Mouse (Mus musculus): ENCODE measurements around the gene Il1r2. TPM values are rescaled to one million over a fixed set of nuclear protein-coding genes. Genes with fewer than 3 reads are reported as not detected.

The Il1r2 gene
- polyA plus RNA-seq, 1 experiment from 2014 or later, result 0.36 TPM

DNA sequence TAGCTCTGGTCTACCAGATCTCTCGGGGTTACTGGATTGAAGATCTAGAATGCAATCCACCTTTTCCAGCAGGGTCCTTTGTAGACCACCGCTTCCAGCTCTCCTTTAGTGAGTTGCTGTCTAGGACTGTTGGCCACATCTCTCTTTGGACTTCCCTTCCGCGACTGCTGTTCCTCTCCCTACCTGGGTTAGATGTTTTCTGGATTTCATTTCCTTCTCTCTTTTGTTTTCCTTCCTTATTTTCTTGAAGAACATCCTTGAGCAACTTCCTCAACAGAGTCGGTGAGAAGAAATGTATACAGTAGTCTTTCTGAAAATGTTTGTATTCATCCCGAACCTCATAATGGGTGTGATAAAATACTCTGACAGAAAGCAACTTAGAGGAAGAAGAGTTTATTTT, 36.0 kb upstream of the Il1r2 start:
- no peaks in the 10 kb centered on the region for H3K27me3 ChIP-seq
- no peaks in the 10 kb centered on the region for H3K36me3 ChIP-seq
- no peak overlapping the region for H3K27ac ChIP-seq
- H3K4me3 ChIP-seq, result no peak overlapping the region
- ATAC-seq (ENCODE audit: low FRiP score), result no peak
- no peaks in the 10 kb centered on the region for H3K4me1 ChIP-seq (replicated peaks)
- H3K4me2 ChIP-seq, result no peak overlapping the region
- H3K9me3 ChIP-seq, result no peaks in the 10 kb centered on the region
- H3K9ac ChIP-seq, result no peak overlapping the region
- 95% methylated on average over 6 of the region's 6 CpGs for WGBS

DNA sequence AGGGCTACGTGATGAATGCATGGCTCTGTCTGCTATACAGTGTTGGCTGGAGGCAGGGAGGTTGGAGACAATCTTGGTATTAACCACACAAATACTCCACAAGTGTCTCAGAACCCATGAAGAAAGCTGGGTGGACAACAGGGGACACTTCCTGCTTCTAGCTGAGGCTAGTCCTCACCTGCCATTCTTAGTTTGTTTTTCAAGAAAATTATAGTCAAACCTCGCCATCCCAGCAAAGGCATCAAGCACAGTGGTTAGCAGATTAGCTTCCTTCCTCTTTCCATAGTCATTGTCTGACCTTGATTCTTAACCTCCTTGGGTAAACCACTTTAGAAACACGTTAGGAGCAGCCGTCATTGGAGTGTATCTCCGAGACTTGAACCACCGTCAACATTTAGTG, 28.2 kb upstream of the Il1r2 start:
- ATAC-seq (ENCODE audit: low FRiP score), result no peak
- Histone ChIP-seq H3K4me2 (no peak overlapping the region), H3K9me3 (no peaks in the 10 kb centered on the region), H3K27ac (no peak overlapping the region), H3K4me1 (replicated peaks) (no peaks in the 10 kb centered on the region), H3K27me3 (no peaks in the 10 kb centered on the region), H3K9ac (no peak overlapping the region), H3K36me3 (no peaks in the 10 kb centered on the region), H3K4me3 (no peak overlapping the region)
- WGBS, result 90% methylated on average over 6 of the region's 6 CpGs

GRCm38 (mm10) chr1:40046600-40046999, 27.3 kb upstream of the Il1r2 start:
- no peaks in the 10 kb centered on the region for H3K9me3 ChIP-seq
- no peak overlapping the region for H3K27ac ChIP-seq
- H3K27me3 ChIP-seq, result no peaks in the 10 kb centered on the region
- no peak overlapping the region for H3K4me2 ChIP-seq
- no peaks in the 10 kb centered on the region for H3K36me3 ChIP-seq
- H3K9ac ChIP-seq, result no peak overlapping the region
- ATAC-seq (ENCODE audit: low FRiP score), result no peak
- WGBS, result 86% methylated on average over 5 of the region's 5 CpGs
- no peak overlapping the region for H3K4me3 ChIP-seq
- H3K4me1 ChIP-seq (replicated peaks), result no peaks in the 10 kb centered on the region

DNA sequence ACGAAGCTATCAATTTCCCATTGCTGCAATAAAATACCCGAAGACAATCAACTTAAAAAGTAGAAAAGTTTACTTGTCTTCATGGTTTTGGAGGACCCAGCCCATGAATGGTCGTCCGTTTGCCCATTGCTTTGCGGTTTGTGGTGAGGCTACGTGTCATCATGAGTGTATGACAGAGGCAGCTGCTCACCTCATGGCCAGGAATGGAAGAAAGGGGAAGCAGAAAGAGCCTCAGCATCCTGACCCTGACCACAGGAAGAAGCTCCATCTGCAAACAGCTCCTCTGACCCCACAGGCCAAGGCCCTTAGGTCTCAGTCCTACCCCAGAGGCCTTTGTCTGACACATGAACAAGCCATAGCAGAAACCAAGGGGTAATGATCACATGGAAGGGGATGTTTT, 22.7 kb upstream of the Il1r2 start:
- no peaks in the 10 kb centered on the region for H3K36me3 ChIP-seq
- no peaks in the 10 kb centered on the region for H3K4me1 ChIP-seq (replicated peaks)
- H3K27me3 ChIP-seq, result no peaks in the 10 kb centered on the region
- WGBS, result 95% methylated on average over 6 of the region's 6 CpGs
- H3K4me2 ChIP-seq, result no peak overlapping the region
- no peak overlapping the region for H3K27ac ChIP-seq
- no peaks in the 10 kb centered on the region for H3K9me3 ChIP-seq
- H3K4me3 ChIP-seq, result no peak overlapping the region
- H3K9ac ChIP-seq, result no peak overlapping the region
- ATAC-seq (ENCODE audit: low FRiP score), result no peak

GRCm38 (mm10) chr1:40052156-40052555, 21.7 kb upstream of the Il1r2 start:
- H3K27ac ChIP-seq, result no peak overlapping the region
- H3K4me1 ChIP-seq (replicated peaks), result no peaks in the 10 kb centered on the region
- ATAC-seq (ENCODE audit: low FRiP score), result no peak
- H3K36me3 ChIP-seq, result no peaks in the 10 kb centered on the region
- WGBS, result 71% methylated on average over 8 of the region's 8 CpGs
- no peak overlapping the region for H3K4me2 ChIP-seq
- H3K9ac ChIP-seq, result no peak overlapping the region
- H3K9me3 ChIP-seq, result no peaks in the 10 kb centered on the region
- no peak overlapping the region for H3K4me3 ChIP-seq
- no peaks in the 10 kb centered on the region for H3K27me3 ChIP-seq

DNA sequence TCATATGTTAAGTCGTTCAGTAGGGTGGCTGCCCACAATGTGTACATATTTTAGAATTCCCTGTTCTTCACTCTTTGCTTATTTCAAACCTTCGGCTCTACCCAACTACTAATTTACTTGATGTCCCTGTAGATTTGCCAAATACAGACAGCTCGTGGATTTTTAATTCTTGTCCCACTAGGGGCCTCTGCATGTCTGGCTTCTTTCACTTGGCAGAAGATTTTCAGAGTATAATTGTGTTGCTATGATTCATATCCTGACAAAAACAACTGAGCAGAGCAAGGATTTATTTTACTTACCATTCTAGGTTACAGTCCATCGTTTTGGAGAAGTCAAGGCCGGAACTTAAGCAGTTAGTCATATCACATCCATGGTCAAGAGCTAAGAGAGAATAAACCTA, 20.8 kb upstream of the Il1r2 start:
- Histone ChIP-seq H3K27me3 (no peaks in the 10 kb centered on the region), H3K4me3 (no peak overlapping the region), H3K9ac (no peak overlapping the region), H3K27ac (no peak overlapping the region), H3K4me1 (replicated peaks) (no peaks in the 10 kb centered on the region), H3K9me3 (no peaks in the 10 kb centered on the region), H3K4me2 (no peak overlapping the region), H3K36me3 (no peaks in the 10 kb centered on the region)
- ATAC-seq (ENCODE audit: low FRiP score), result no peak
- 84% methylated on average over 5 of the region's 5 CpGs for WGBS

- H3K9ac ChIP-seq, result no peak overlapping the region
- H3K27ac ChIP-seq, result no peak overlapping the region
- no peak overlapping the region for H3K4me3 ChIP-seq
- no peak for ATAC-seq (ENCODE audit: low FRiP score)
- no peaks in the 10 kb centered on the region; the same call in 1 of the 2 replicates for H3K4me1 ChIP-seq (replicated peaks)
- H3K36me3 ChIP-seq, result no peaks in the 10 kb centered on the region
- WGBS, result 77% methylated on average over 7 of the region's 7 CpGs
- H3K4me2 ChIP-seq, result no peak overlapping the region
- H3K9me3 ChIP-seq, result no peaks in the 10 kb centered on the region
- no peaks in the 10 kb centered on the region for H3K27me3 ChIP-seq
Measured at GRCm38 (mm10) chr1:40055051-40055450, 18.8 kb upstream of the Il1r2 start.

DNA sequence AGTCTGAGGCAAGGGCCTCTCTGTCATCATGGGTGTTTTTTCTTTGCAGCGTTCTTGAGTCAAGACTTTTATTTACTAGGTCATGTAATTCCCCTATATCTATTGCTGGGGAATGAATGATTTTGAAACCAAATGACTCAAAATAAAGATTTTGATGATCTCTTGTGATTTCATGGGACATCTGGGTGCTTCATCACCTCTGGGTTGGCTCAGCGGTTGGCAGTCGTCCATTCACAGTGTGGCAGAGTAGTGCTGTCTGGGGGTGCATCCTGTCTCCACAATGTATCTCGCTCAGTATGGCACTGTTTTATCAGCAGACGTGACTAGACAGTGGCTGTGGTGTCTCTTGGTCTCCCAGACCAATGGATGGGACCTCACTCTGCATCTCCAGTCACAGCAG, 17.9 kb upstream of the Il1r2 start:
- H3K4me2 ChIP-seq, result no peak overlapping the region
- 92% methylated on average over 5 of the region's 5 CpGs for WGBS
- H3K27me3 ChIP-seq, result no peaks in the 10 kb centered on the region
- no peaks in the 10 kb centered on the region for H3K36me3 ChIP-seq
- no peak overlapping the region for H3K9ac ChIP-seq
- no peak for ATAC-seq (ENCODE audit: low FRiP score)
- no peak overlapping the region for H3K27ac ChIP-seq
- H3K9me3 ChIP-seq, result no peaks in the 10 kb centered on the region
- H3K4me1 ChIP-seq (replicated peaks), result no peaks in the 10 kb centered on the region; the same call in 1 of the 2 replicates
- no peak overlapping the region for H3K4me3 ChIP-seq

GRCm38 (mm10) chr1:40057351-40057750, 16.5 kb upstream of the Il1r2 start:
- Histone ChIP-seq H3K4me1 (replicated peaks) (no peaks in the 10 kb centered on the region; the same call in 1 of the 2 replicates), H3K27me3 (no peaks in the 10 kb centered on the region), H3K9me3 (no peaks in the 10 kb centered on the region), H3K4me2 (no peak overlapping the region), H3K27ac (no peak overlapping the region), H3K36me3 (no peaks in the 10 kb centered on the region), H3K4me3 (no peak overlapping the region), H3K9ac (no peak overlapping the region)
- 84% methylated on average over 5 of the region's 5 CpGs for WGBS
- ATAC-seq (ENCODE audit: low FRiP score), result no peak

DNA sequence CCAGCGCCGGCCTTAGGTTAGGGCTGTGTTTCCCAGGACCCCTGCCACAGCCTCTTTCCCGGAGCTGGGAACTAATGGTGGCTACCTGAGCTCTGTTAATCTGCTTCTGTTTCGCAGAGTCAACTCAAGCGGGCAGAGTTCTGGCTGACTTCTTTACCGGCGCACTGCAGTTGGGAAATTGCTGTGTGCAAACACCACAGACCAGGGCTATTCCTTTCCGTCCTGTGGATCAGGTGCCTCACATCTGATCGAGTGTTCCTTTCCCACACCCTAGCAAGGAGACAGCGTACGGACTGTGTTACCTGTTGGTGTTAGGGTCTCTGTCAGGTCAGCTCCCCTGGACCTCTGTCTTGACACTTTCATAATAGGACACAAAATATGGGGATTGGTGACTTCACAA, 15.9 kb upstream of the Il1r2 start:
- no peaks in the 10 kb centered on the region for H3K36me3 ChIP-seq

GRCm38 (mm10) chr1:40059122-40059774, 14.6 kb upstream of the Il1r2 start:
- Histone ChIP-seq H3K36me3 (no peaks in the 10 kb centered on the region), H3K4me2 (no peak overlapping the region), H3K4me1 (replicated peaks) (no peaks in the 10 kb centered on the region; the same call in 1 of the 2 replicates), H3K9ac (no peak overlapping the region), H3K27me3 (no peaks in the 10 kb centered on the region), H3K9me3 (no peaks in the 10 kb centered on the region), H3K27ac (no peak overlapping the region), H3K4me3 (no peak overlapping the region)
- 84% methylated on average over 4 of the region's 4 CpGs for WGBS
- ATAC-seq (ENCODE audit: low FRiP score), result no peak

More for the DNA sequence above, 15.9 kb upstream of the Il1r2 start:
- no peaks in the 10 kb centered on the region for H3K27me3 ChIP-seq
- H3K27ac ChIP-seq, result no peak overlapping the region
- no peaks in the 10 kb centered on the region for H3K9me3 ChIP-seq
- H3K4me2 ChIP-seq, result no peak overlapping the region
- no peaks in the 10 kb centered on the region; the same call in 1 of the 2 replicates for H3K4me1 ChIP-seq (replicated peaks)
- H3K4me3 ChIP-seq, result no peak overlapping the region
- 66% methylated on average over 11 of the region's 11 CpGs for WGBS
- ATAC-seq (ENCODE audit: low FRiP score), result no peak
- H3K9ac ChIP-seq, result no peak overlapping the region

DNA sequence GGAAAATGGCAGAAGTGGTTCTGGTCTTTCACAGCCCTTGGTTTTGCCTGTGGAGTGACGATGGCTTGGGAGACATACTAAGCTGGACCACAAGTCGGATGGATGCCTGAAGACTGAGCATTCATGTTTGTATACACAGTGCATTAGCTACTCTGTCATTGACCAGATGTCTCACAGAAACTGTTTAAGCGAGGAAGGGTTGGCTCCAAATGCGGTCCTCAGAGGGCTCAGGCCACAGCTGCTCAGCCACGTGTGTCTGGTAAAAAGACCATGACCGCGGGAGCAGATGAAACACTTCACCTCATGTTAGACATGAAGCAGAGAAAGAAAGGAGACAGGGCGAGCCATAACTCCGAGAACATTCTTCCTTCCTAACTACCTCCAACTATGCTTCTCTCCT, 12.5 kb upstream of the Il1r2 start:
- no peaks in the 10 kb centered on the region; the same call in 1 of the 2 replicates for H3K4me1 ChIP-seq (replicated peaks)
- H3K4me3 ChIP-seq, result no peak overlapping the region
- no peaks in the 10 kb centered on the region for H3K9me3 ChIP-seq
- no peaks in the 10 kb centered on the region for H3K36me3 ChIP-seq
- ATAC-seq (ENCODE audit: low FRiP score), result no peak
- H3K27ac ChIP-seq, result no peak overlapping the region
- 73% methylated on average over 9 of the region's 9 CpGs for WGBS
- no peaks in the 10 kb centered on the region for H3K27me3 ChIP-seq
- H3K9ac ChIP-seq, result no peak overlapping the region
- H3K4me2 ChIP-seq, result no peak overlapping the region

DNA sequence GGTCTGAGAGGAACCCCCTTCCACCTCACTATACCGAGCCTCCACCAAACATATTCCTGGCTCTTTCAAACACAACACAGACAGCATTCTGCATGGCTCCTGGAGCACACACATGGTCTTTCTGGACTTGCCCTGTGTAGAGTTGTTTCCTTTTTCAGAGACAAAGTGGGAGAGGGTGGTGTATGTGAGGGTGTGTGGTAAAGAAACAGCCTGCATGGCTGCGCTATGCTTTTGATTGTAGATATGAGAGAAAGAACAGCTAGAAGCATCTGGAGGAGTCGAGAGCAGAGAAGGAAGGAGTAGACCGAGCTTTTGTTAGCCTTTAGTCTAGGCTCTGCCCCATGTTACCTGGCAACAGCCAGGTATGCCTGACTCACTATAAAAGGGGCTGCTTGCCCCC, 10.5 kb upstream of the Il1r2 start:
- WGBS, result 67% methylated on average over 4 of the region's 4 CpGs
- no peaks in the 10 kb centered on the region for H3K27me3 ChIP-seq
- H3K9me3 ChIP-seq, result no peaks in the 10 kb centered on the region
- H3K9ac ChIP-seq, result no peak overlapping the region
- no peak; the same call in 1 of the 2 replicates for ATAC-seq (ENCODE audit: low FRiP score)
- H3K27ac ChIP-seq, result no peak overlapping the region
- H3K4me1 ChIP-seq (replicated peaks), result no peaks in the 10 kb centered on the region; the same call in 1 of the 2 replicates
- no peaks in the 10 kb centered on the region for H3K36me3 ChIP-seq
- H3K4me3 ChIP-seq, result no peak overlapping the region
- H3K4me2 ChIP-seq, result no peak overlapping the region

Data from hindbrain, embryonic 13.5 days (tissue).